Mouse (Mus musculus) thymus, adult 2 months (tissue): ENCODE measurements around the gene Mrpl51. TPM values are rescaled to one million over a fixed set of nuclear protein-coding genes. Genes with fewer than 3 reads are reported as not detected.

ENCODE experiments used
- DNase-seq: peaks from one replicate; pipeline ENCODE4 v3.0.0; 2021
- H3K27ac ChIP-seq: fragments of 200-500 bp; 2 replicates; pipeline ENCODE4 v1.5.1; 2012; ENCODE audit warnings: low read length, control low read depth; ENCODE audit not compliant: control insufficient read depth, insufficient read depth
- H3K27me3 ChIP-seq: fragments of 200-500 bp; 2 replicates; pipeline ENCODE4 v1.6.1; 2012; ENCODE audit warnings: mild to moderate bottlenecking, low read length, moderate library complexity, mixed read lengths; ENCODE audit not compliant: control insufficient read depth, insufficient read depth
- H3K36me3 ChIP-seq: fragments of 200-500 bp; 2 replicates; pipeline ENCODE4 v1.6.1; 2012; ENCODE audit warnings: mild to moderate bottlenecking, low read length, moderate library complexity; ENCODE audit not compliant: control insufficient read depth, insufficient read depth
- H3K4me1 ChIP-seq: fragments of 200-500 bp; replicated peaks from 2 replicates; pipeline ENCODE4 v1.6.1; 2012; ENCODE audit warnings: low read length; ENCODE audit not compliant: control insufficient read depth, insufficient read depth
- H3K4me3 ChIP-seq: fragments of 200-500 bp; 2 replicates; pipeline ENCODE4 v1.5.1; 2012; ENCODE audit warnings: mild to moderate bottlenecking, low read length, control low read depth, moderate library complexity; ENCODE audit not compliant: control insufficient read depth, insufficient read depth
- CTCF ChIP-seq: fragments of 200-500 bp; IDR thresholded peaks from 2 replicates; pipeline ENCODE4 v1.5.1; 2012; ENCODE audit warnings: mild to moderate bottlenecking, control low read depth, low read length, moderate library complexity, borderline replicate concordance; ENCODE audit not compliant: control insufficient read depth, poor library complexity, insufficient read depth; ENCODE audit errors: extremely low read depth
- POLR2A ChIP-seq: fragments of 200-500 bp; IDR thresholded peaks from 2 replicates; pipeline ENCODE4 v1.6.1; 2012; ENCODE audit warnings: mild to moderate bottlenecking, low read length, control low read depth, moderate library complexity; ENCODE audit not compliant: control insufficient read depth, poor library complexity, insufficient read depth; ENCODE audit errors: extremely low read depth
- WGBS: fragments of 180-500 bp; shearing (Covaris S2); methylation state at CpG from one replicate; pipeline ENCODE4 v1.1.7; 2018; 5-methylcytosine and 5-hydroxymethylcytosine counted together
- polyA plus RNA-seq: library from polyadenylated mRNA; depleted of rRNA; stranded (reverse); fragments of >200 nt; gene quantifications from 2 replicates; pipeline ENCODE4 v1.2.3, GENCODE M21; 2012

Gene Mrpl51
- polyA plus RNA-seq, 1 experiment, result 70.7 TPM

DNA sequence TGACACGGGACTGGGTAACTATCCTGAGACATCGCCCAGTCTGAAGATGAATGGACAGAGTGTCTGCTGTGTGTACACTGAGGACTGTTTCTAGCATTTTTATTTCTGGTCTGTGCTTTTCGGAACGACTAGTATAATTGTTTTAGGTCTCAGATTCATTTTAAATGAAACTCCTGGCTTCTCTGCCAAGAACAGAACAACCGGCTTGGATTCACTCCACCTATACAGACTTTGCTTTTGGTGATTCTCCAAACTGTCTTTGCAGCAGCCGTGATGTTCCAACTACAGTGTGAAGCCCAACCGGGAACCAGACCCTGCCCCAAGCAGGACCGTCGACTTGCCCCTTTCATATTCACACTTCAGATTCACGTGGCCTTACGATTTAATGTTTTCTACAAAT lies 26.3 kb downstream of the Mrpl51 start:
- TF ChIP-seq CTCF, result no peak
- TF ChIP-seq POLR2A, result no peak
- Histone ChIP-seq H3K4me1 (peaks cover 49% of the 10 kb centered on the region), H3K27ac (peak overlapping the region; percentile 19; the same call in 1 of the 2 replicates), H3K36me3 (peaks cover 39% of the 10 kb centered on the region), H3K27me3 (no peaks in the 10 kb centered on the region), H3K4me3 (peak overlapping the region; percentile 21; the same call in 1 of the 2 replicates)
- 92% methylated on average over 11 of the region's 11 CpGs for WGBS
- DNase-seq, result no peak

DNA sequence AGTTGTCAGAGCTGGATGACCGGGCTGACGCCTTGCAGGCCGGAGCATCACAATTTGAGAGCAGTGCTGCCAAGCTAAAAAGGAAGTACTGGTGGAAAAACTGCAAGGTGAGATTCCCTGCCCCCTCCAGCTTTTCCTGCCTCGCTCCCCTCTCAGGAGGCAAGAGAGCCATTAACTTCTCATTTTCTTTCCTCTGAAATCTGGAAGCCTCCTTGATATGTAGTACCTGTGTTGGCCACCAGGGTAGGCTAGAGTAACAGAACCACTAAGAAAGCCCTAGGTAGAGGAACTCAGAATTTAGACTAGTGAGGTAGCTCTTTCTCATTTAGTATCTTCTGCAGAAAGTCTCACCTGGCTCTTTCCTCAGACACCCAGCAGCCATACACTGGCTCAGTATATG lies 27.4 kb downstream of the Mrpl51 start:
- DNase-seq, result peak; percentile 85
- Histone ChIP-seq H3K27me3 (no peaks in the 10 kb centered on the region), H3K36me3 (peaks cover 50% of the 10 kb centered on the region), H3K4me1 (peaks cover 56% of the 10 kb centered on the region), H3K27ac (peak overlapping the region; percentile 89), H3K4me3 (peak overlapping the region; percentile 20)
- WGBS, result 60% methylated on average over 4 of the region's 4 CpGs
- TF ChIP-seq POLR2A, result no peak
- no peak for TF ChIP-seq CTCF

- WGBS, result 93% methylated on average over 20 of the region's 20 CpGs
- DNase-seq, result peak; percentile 31
- H3K4me3 ChIP-seq, result peak overlapping the region; percentile 3
- H3K4me1 ChIP-seq, result peaks cover 66% of the 10 kb centered on the region
- TF ChIP-seq POLR2A, result no peak
- no peak for TF ChIP-seq CTCF
- H3K36me3 ChIP-seq, result peaks cover 63% of the 10 kb centered on the region
- H3K27me3 ChIP-seq, result no peaks in the 10 kb centered on the region
- H3K27ac ChIP-seq, result peak overlapping the region; percentile 99
Observed at GRCm38 (mm10) chr6:125221115-125221745, 29.6 kb downstream of the Mrpl51 start.

- no peak overlapping the region for H3K4me3 ChIP-seq
- 0 out of 2 replicates have a peak, but pooled peaks have one; percentile 23 for TF ChIP-seq POLR2A
- 0 out of 2 replicates have a peak, but pooled peaks have one; percentile 48 for TF ChIP-seq CTCF
- WGBS, result 2% methylated on average over 2 of the region's 2 CpGs
- peaks cover 72% of the 10 kb centered on the region for H3K36me3 ChIP-seq
- H3K27me3 ChIP-seq, result no peaks in the 10 kb centered on the region
- peak overlapping the region; percentile 99 for H3K27ac ChIP-seq
- peaks cover 60% of the 10 kb centered on the region for H3K4me1 ChIP-seq
- peak; percentile 92 for DNase-seq
Observed at GRCm38 (mm10) chr6:125222146-125222545, 30.5 kb downstream of the Mrpl51 start.

DNA sequence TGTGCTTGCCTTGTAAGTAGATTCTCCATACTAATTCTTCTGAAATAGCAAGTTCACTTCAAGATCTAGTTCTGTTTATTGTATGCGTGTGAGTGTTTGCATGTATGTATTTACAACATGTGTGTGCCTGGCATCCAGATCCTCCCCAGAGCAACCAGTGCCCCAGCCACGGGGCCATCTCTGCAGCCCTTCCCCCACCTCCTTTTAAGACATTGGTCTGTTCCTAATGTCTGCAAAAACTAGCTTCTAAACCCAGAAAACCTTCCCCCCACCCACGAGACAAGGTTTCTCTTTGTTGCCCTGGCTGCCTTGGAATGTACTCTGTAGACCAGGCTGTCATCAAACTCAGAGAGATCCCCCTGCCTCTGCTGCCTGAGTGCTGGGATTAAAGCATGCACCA lies 31.0 kb downstream of the Mrpl51 start:
- WGBS, result 19% methylated on average over 3 of the region's 3 CpGs
- Histone ChIP-seq H3K27me3 (no peaks in the 10 kb centered on the region), H3K4me3 (peak overlapping the region; percentile 18), H3K36me3 (peaks cover 72% of the 10 kb centered on the region), H3K4me1 (peaks cover 58% of the 10 kb centered on the region), H3K27ac (peak overlapping the region; percentile 98)
- TF ChIP-seq CTCF (no peak), POLR2A (no peak)
- peak; percentile 44 for DNase-seq

GRCm38 (mm10) chr6:125225518-125226115 lies 34.0 kb downstream of the Mrpl51 start:
- Histone ChIP-seq H3K27ac (no peak overlapping the region), H3K4me1 (peaks cover 49% of the 10 kb centered on the region), H3K36me3 (peaks cover 44% of the 10 kb centered on the region), H3K4me3 (no peak overlapping the region), H3K27me3 (no peaks in the 10 kb centered on the region)
- peak; percentile 69 for DNase-seq
- 81% methylated on average over 5 of the region's 5 CpGs for WGBS
- TF ChIP-seq POLR2A, result no peak
- TF ChIP-seq CTCF, result peak; percentile 31; the same call in 1 of the 2 replicates

DNA sequence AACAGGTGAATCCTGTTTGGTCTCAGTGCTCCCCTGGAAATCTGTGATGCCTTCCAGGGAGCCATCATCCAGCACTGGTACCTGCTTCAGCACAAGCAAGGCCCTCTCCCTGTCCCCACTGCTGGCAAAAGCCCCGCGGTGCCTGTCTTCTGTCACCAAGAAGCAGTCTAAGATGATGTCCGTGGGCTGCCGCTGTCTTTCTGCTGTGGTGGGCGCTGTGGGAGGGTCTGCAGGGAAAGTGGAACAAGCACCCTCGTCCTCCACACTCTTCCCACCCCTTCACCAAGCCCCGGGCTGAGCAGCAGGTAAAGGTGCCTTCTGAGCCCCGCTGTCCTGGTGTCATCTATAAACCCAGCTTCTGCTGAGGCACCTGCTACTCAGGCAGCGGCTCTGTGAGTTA lies 39.0 kb downstream of the Mrpl51 start:
- no peaks in the 10 kb centered on the region for H3K27me3 ChIP-seq
- peak; percentile 42 for DNase-seq
- H3K4me3 ChIP-seq, result peak overlapping the region; percentile 32
- H3K36me3 ChIP-seq, result peaks cover 36% of the 10 kb centered on the region
- 40% methylated on average over 9 of the region's 9 CpGs for WGBS
- peak overlapping the region; percentile 97 for H3K27ac ChIP-seq
- TF ChIP-seq CTCF, result 0 out of 2 replicates have a peak, but pooled peaks have one; percentile 15
- no peak for TF ChIP-seq POLR2A
- peaks cover 36% of the 10 kb centered on the region for H3K4me1 ChIP-seq
